Mouse (Mus musculus) liver, postnatal 0 days (tissue): ENCODE results near the gene Cacng4. TPM values are rescaled to one million over a fixed set of nuclear protein-coding genes. Genes with fewer than 3 reads are reported as not detected.

Experiments
- ATAC-seq: fragments of 200-750 bp; cut with Nextera tagmentation; 2 replicates; pipeline ENCODE4 v1.8.0; 2017; ENCODE audit warnings: mild to moderate bottlenecking, moderate library complexity
- DNase-seq: peaks from one replicate; pipeline ENCODE4 v3.0.0-alpha.2; 2016
- H3K27ac ChIP-seq: fragments of 300-500 bp; sonication (generic); 2 replicates; pipeline ENCODE4 v1.5.1; 2014; ENCODE audit warnings: antibody characterized with exemption, moderate library complexity, mild to moderate bottlenecking, low read depth
- H3K27me3 ChIP-seq: fragments of 300-500 bp; sonication (generic); 2 replicates; pipeline ENCODE4 v1.6.1; 2014; ENCODE audit warnings: low read length, control low read depth, mixed read lengths; ENCODE audit not compliant: insufficient read depth
- H3K36me3 ChIP-seq: fragments of 300-500 bp; sonication (generic); replicated peaks from 2 replicates; pipeline ENCODE4 v1.6.1; 2014; ENCODE audit warnings: mild to moderate bottlenecking, control low read depth, low read length, moderate library complexity, mixed read lengths; ENCODE audit not compliant: insufficient read depth
- H3K4me1 ChIP-seq: fragments of 300-500 bp; sonication (generic); 2 replicates; pipeline ENCODE4 v1.6.1; 2014; ENCODE audit warnings: antibody characterized with exemption, mild to moderate bottlenecking, control low read depth; ENCODE audit not compliant: insufficient read depth
- H3K4me2 ChIP-seq: fragments of 300-500 bp; sonication (generic); 2 replicates; pipeline ENCODE4 v1.6.1; 2014; ENCODE audit warnings: low read depth, mild to moderate bottlenecking, low read length, moderate library complexity, mixed read lengths
- H3K4me3 ChIP-seq: fragments of 300-500 bp; sonication (generic); 2 replicates; pipeline ENCODE4 v1.5.1; 2014; ENCODE audit warnings: low read depth, low read length
- H3K9ac ChIP-seq: fragments of 300-500 bp; sonication (generic); replicated peaks from 2 replicates; pipeline ENCODE4 v1.6.1; 2014; ENCODE audit warnings: mild to moderate bottlenecking, moderate library complexity
- H3K9me3 ChIP-seq: fragments of 300-500 bp; sonication (generic); 2 replicates; pipeline ENCODE4 v1.6.1; 2016; ENCODE audit warnings: mild to moderate bottlenecking, control low read depth, low read length, mixed read lengths
- CTCF ChIP-seq: sonication (generic); IDR thresholded peaks from 2 replicates; pipeline ENCODE4 v1.5.1; 2016; ENCODE audit warnings: antibody characterized with exemption, low read depth
- EP300 ChIP-seq: IDR thresholded peaks from 2 replicates; pipeline ENCODE4 v1.6.1; 2016; ENCODE audit warnings: antibody characterized with exemption, low read depth, mild to moderate bottlenecking
- WGBS: fragments of 180-500 bp; shearing (Covaris S2); extraction: QIAGEN DNeasy Blood & Tissue Kit; methylation state at CpG from one replicate; pipeline ENCODE4 v1.1.7; 2014; ENCODE audit not compliant: insufficient replicate concordance; 5-methylcytosine and 5-hydroxymethylcytosine counted together
- polyA plus RNA-seq: library from polyadenylated mRNA; unstranded; fragments of >200 nt; fragmentation: Nextera tagmentation; extraction: Ambion mirVana; gene quantifications from 2 replicates; pipeline ENCODE4 v1.2.1, GENCODE M21; 2015

Cacng4 gene
- polyA plus RNA-seq, 1 experiment from 2014 or later: not detected

DNA sequence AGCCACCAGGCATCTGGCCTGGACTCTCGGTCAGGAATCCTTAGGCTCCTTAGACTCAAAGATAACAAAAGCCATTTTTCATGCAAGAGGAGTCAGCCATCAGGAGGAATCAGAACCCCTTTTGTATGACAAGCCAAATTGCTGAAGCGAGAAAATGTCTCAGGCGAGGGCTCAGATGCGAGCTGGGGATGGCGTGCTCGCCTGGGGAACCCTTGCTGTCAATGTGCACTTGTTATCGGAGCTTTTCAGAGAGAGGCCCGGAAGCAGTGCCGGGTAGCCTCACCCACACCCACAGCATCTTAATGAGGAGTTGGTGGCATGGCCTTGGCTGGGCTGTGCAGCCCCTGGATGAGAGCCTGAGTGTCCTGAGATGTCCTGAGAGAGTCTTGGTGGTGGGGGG is 15.5 kb downstream of the Cacng4 start:
- 87% methylated on average over 9 of the region's 9 CpGs for WGBS
- no peak overlapping the region for H3K27ac ChIP-seq
- H3K4me1 ChIP-seq: no peaks in the 10 kb centered on the region
- DNase-seq (no peak), ATAC-seq (no peak)
- TF ChIP-seq EP300: no peak
- no peak for TF ChIP-seq CTCF
- H3K9ac ChIP-seq: no peak overlapping the region
- H3K4me3 ChIP-seq: no peak overlapping the region
- H3K27me3 ChIP-seq: no peaks in the 10 kb centered on the region
- no peaks in the 10 kb centered on the region for H3K9me3 ChIP-seq
- no peak overlapping the region for H3K4me2 ChIP-seq
- no peaks in the 10 kb centered on the region for H3K36me3 ChIP-seq

DNA sequence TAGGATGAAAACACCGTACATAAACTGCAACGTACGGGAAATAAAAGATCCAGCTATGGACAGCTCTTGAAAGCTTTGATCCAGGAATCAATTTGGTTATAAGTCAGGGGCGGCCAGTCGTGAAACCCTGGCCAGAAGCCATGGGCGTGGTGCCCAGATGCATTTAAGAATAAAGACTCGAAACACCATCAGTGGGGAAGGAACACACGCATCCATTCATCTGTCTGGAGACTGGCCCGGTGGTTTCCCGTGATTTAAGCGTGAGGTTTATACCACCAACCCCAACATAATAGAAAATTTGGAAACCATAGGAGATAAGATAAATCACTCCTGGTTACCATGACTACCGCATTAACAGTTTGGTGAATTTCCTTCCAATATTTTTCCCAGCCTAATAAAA is 16.9 kb downstream of the Cacng4 start:
- Histone ChIP-seq H3K9ac (no peak overlapping the region), H3K4me1 (no peaks in the 10 kb centered on the region), H3K4me2 (no peak overlapping the region), H3K27me3 (no peaks in the 10 kb centered on the region), H3K4me3 (no peak overlapping the region), H3K36me3 (no peaks in the 10 kb centered on the region), H3K27ac (no peak overlapping the region), H3K9me3 (no peaks in the 10 kb centered on the region)
- TF ChIP-seq CTCF (no peak), EP300 (no peak)
- ATAC-seq (no peak), DNase-seq (no peak)
- 80% methylated on average over 12 of the region's 12 CpGs for WGBS

DNA sequence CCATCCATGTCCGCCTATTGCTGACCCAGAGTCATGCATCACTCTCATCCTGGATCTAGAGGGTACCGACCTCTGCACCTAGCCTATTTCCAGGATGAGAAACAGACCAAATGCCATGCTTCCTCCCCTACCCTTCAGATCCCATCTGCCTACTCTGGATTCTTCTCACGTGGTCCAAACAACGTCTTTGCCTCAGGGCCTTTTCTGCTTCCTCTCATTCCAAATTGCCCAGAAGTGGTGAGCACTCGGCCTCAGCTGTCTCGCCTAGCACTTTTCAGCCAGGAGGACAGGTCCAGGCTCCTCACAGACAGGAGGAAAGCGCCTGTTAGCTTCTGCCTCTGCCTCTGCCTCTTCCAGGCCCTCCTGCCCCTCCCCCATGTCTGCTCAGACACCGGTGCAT is 21.0 kb downstream of the Cacng4 start:
- no peak for DNase-seq
- Histone ChIP-seq H3K4me2 (no peak overlapping the region), H3K27me3 (no peaks in the 10 kb centered on the region), H3K4me3 (no peak overlapping the region), H3K27ac (no peak overlapping the region), H3K9me3 (no peaks in the 10 kb centered on the region), H3K9ac (no peak overlapping the region), H3K4me1 (no peaks in the 10 kb centered on the region), H3K36me3 (no peaks in the 10 kb centered on the region)
- WGBS: 47% methylated on average over 8 of the region's 8 CpGs
- no peak for ATAC-seq
- TF ChIP-seq EP300 (no peak), CTCF (no peak)

DNA sequence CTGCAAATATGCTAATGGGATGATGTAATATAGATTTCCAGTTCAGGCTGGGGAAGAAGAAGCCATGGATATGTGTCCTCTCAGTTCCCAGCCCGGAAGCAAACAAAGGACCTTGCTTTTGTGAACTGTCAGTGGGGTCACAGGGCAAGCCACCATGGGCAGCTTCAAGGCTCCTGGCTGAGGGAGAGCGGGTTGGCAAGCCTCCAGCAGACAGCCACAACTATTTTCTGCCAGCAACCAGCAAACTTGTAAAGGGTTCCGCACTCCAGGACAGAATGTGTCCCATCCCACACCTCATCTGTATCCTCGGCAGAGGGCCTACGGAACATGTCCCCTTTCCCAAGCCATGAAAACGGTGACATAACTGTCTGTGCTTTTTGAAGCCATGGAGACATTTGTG is 22.4 kb downstream of the Cacng4 start:
- TF ChIP-seq CTCF (no peak), EP300 (no peak)
- no peak for ATAC-seq
- no peaks in the 10 kb centered on the region for H3K36me3 ChIP-seq
- no peaks in the 10 kb centered on the region for H3K9me3 ChIP-seq
- H3K4me3 ChIP-seq: no peak overlapping the region
- WGBS: 79% methylated on average over 6 of the region's 6 CpGs
- DNase-seq: no peak
- no peak overlapping the region for H3K9ac ChIP-seq
- H3K4me1 ChIP-seq: no peaks in the 10 kb centered on the region
- H3K27me3 ChIP-seq: no peaks in the 10 kb centered on the region
- no peak overlapping the region for H3K27ac ChIP-seq
- H3K4me2 ChIP-seq: no peak overlapping the region

DNA sequence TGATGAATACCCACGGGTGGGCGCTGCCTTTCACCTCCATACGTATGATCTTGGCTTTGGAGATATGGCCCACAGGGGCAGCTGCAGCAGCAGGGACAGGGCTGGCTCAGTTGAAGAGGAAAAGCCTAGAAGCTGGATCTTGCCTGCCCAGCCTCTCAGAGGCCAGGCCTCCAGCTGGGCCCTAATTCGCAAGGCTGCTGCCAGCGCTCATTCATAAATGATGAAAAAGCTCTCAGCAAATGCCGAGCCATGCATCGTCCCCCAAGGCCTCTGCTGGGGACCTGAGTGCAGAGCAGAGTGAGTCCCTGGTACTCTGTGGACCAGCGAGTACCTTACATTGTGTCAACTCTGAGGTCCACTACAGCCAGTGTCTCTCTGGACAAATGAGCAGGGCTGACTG is 26.0 kb downstream of the Cacng4 start:
- WGBS: 75% methylated on average over 8 of the region's 8 CpGs
- Histone ChIP-seq H3K27me3 (no peaks in the 10 kb centered on the region), H3K4me2 (no peak overlapping the region), H3K36me3 (no peaks in the 10 kb centered on the region), H3K27ac (no peak overlapping the region), H3K9ac (no peak overlapping the region), H3K4me3 (no peak overlapping the region), H3K9me3 (no peaks in the 10 kb centered on the region), H3K4me1 (no peaks in the 10 kb centered on the region)
- no peak for ATAC-seq
- DNase-seq: no peak
- no peak for TF ChIP-seq CTCF
- no peak for TF ChIP-seq EP300

DNA sequence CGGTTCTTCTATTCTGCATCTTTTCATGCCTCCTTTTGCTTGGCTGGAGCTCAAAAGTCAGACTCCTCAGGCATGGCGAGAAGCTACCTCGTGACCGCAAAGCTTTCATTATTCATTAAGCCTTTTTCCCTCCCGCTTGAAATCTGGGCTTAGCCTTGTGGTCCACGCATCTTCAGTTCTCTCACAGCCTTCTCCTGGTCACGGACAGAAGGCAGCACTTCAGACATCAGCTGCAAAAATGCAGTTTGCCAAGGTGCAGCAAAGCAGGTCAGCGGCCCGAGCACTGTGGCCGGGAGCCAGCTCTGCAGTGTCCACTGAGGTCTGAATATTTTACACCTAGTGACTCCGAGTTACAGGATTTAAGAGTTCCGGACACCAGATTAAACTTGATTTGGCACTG is 27.4 kb downstream of the Cacng4 start:
- Histone ChIP-seq H3K27me3 (no peaks in the 10 kb centered on the region), H3K9ac (no peak overlapping the region), H3K36me3 (no peaks in the 10 kb centered on the region), H3K4me1 (no peaks in the 10 kb centered on the region), H3K9me3 (no peaks in the 10 kb centered on the region), H3K4me2 (no peak overlapping the region), H3K27ac (no peak overlapping the region), H3K4me3 (no peak overlapping the region)
- ATAC-seq (no peak), DNase-seq (no peak)
- 83% methylated on average over 12 of the region's 12 CpGs for WGBS
- no peak for TF ChIP-seq EP300
- TF ChIP-seq CTCF: no peak
